Mouse (Mus musculus): ENCODE results near the gene Tdpoz4. TPM values are rescaled to one million over a fixed set of nuclear protein-coding genes. Genes with fewer than 3 reads are reported as not detected.
"Not testable (repeated sequence)": the region's sequence is repeated elsewhere in the genome, so short reads cannot be mapped to it uniquely, and the experiment has no call there.

Tdpoz4 gene
- polyA plus RNA-seq (2015; fragmentation: Nextera tagmentation; extraction: Ambion mirVana): not detected in 2 replicates

- H3K27me3 ChIP-seq; H3K9ac ChIP-seq; H3K9me3 ChIP-seq (replicated peaks); ATAC-seq (replicated peaks; ENCODE audit: low FRiP score); H3K36me3 ChIP-seq; H3K4me1 ChIP-seq; H3K27ac ChIP-seq; H3K4me3 ChIP-seq (replicated peaks); H3K4me2 ChIP-seq: not testable (repeated sequence)
Measured at GRCm38 (mm10) chr3:93796098-93796497, at the start of gene Tdpoz4. Tdpoz4 (plus strand) TSS chr3:93796398.

DNA sequence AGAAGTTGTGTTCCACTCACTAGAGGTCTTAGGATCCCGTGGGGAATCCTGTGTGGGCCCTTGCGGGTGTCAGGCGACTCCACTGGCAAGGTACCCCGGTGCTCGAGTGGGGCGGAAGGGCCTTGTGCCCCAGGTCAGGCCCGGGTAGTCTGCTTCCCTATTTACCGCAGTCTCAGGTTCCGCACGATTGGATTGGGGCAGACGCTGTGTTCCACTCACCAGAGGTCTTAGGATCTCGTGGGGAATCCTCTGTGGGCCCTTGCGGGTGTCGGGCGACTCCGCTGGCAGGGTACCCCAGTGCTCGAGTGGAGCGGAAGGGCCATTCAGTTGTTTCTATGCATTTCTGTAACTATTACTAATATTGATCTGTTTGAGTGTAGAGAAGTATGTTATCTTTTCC is 42.2 kb upstream of the Tdpoz4 start:
- not testable (repeated sequence) for H3K9me3 ChIP-seq (replicated peaks); H3K36me3 ChIP-seq; H3K27me3 ChIP-seq; H3K4me1 ChIP-seq; H3K4me3 ChIP-seq (replicated peaks); H3K9ac ChIP-seq; H3K27ac ChIP-seq; ATAC-seq (replicated peaks; ENCODE audit: low FRiP score); H3K4me2 ChIP-seq
- WGBS: 94% methylated on average over 18 of the region's 18 CpGs

DNA sequence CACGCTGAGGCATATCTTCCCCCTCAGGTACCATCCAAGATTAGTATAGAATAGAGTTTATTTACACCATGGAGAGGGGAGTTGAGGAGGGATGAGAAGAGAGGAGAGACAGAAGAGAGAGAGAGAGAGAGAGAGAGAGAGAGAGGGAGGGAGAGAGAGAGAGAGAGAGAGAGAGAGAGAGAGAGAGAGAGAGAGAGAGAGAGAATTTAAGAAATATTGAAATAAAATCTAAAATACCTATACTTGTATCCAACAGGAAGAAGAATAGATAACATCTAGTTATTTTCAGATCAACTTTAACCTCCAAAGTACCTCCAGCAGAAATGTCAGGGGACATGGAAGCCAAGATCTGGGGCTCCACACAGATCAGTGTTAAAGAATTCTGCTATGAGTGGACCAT is 23.5 kb upstream of the Tdpoz4 start, which contains the start of gene Gm5773:
TSS of gene Gm5773 (plus strand) at position 301 of the 400 bp plus-strand sequence.
- H3K4me2 ChIP-seq; H3K4me1 ChIP-seq; ATAC-seq (replicated peaks; ENCODE audit: low FRiP score); H3K9me3 ChIP-seq (replicated peaks); H3K27me3 ChIP-seq; H3K9ac ChIP-seq; H3K4me3 ChIP-seq (replicated peaks); H3K27ac ChIP-seq; H3K36me3 ChIP-seq: not testable (repeated sequence)
- 85% methylated on average over 1 of the region's 1 CpGs for WGBS

GRCm38 (mm10) chr3:93813341-93813740 is 17.1 kb downstream of the Tdpoz4 start:
- H3K9me3 ChIP-seq (replicated peaks); ATAC-seq (replicated peaks; ENCODE audit: low FRiP score); H3K36me3 ChIP-seq; H3K27ac ChIP-seq; H3K4me3 ChIP-seq (replicated peaks); H3K9ac ChIP-seq; H3K4me1 ChIP-seq; H3K27me3 ChIP-seq; H3K4me2 ChIP-seq: not testable (repeated sequence)

DNA sequence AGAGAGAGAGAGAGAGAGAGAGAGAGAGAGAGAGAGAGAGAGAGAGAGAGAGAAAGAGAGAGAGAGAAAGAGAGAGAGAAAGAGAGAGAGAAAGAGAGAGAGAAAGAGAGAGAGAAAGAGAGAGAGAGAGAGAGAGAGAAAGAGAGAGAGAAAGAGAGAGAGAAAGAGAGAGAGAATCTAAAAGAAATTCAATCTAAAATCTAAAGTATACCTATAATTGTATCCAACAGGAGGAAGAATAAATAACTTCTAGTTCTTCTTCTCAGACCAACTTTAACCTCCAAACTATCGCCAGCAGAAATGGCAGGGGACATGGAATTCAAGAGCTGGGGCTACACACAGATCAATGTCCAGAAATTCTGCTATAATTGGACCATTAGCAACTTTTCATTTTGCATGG is 29.5 kb downstream of the Tdpoz4 start, which contains the start of gene Tdpoz3:
TSS of gene Tdpoz3 (plus strand) at position 301 of the 400 bp plus-strand sequence.
- not testable (repeated sequence) for H3K27ac ChIP-seq; H3K4me2 ChIP-seq; ATAC-seq (replicated peaks; ENCODE audit: low FRiP score); H3K27me3 ChIP-seq; H3K4me1 ChIP-seq; H3K9me3 ChIP-seq (replicated peaks); H3K9ac ChIP-seq; H3K36me3 ChIP-seq; H3K4me3 ChIP-seq (replicated peaks)
- 92% methylated on average over 1 of the region's 1 CpGs for WGBS

Other genes starting within 250 kb of the Tdpoz4 start
- gene S100a10, start 241.3 kb upstream of the Tdpoz4 start, polyA plus RNA-seq (2015; fragmentation: Nextera tagmentation; extraction: Ambion mirVana): 516 and 533 TPM in 2 replicates
- gene Tdpoz2, start 143.7 kb upstream of the Tdpoz4 start, polyA plus RNA-seq (2015; fragmentation: Nextera tagmentation; extraction: Ambion mirVana): not detected in 2 replicates
- gene Tdpoz1, start 120.1 kb upstream of the Tdpoz4 start, polyA plus RNA-seq (2015; fragmentation: Nextera tagmentation; extraction: Ambion mirVana): not detected in 2 replicates
- gene Gm37596, start 103.3 kb upstream of the Tdpoz4 start, polyA plus RNA-seq (2015; fragmentation: Nextera tagmentation; extraction: Ambion mirVana): not detected in 2 replicates
- not detected in 2 replicates for gene Gm5773, start 23.4 kb upstream of the Tdpoz4 start, polyA plus RNA-seq (2015; fragmentation: Nextera tagmentation; extraction: Ambion mirVana)
- not detected in 2 replicates for gene Tdpoz3, start 29.6 kb downstream of the Tdpoz4 start, polyA plus RNA-seq (2015; fragmentation: Nextera tagmentation; extraction: Ambion mirVana)
- not detected in 2 replicates for gene Gm9117, start 147.1 kb downstream of the Tdpoz4 start, polyA plus RNA-seq (2015; fragmentation: Nextera tagmentation; extraction: Ambion mirVana)
- gene Tdpoz5, start 164.9 kb downstream of the Tdpoz4 start, polyA plus RNA-seq (2015; fragmentation: Nextera tagmentation; extraction: Ambion mirVana): not detected in 2 replicates

Measured in kidney, embryonic 15.5 days (tissue).